Mouse (Mus musculus): Measurements from ENCODE around the gene Cd200.

DNA sequence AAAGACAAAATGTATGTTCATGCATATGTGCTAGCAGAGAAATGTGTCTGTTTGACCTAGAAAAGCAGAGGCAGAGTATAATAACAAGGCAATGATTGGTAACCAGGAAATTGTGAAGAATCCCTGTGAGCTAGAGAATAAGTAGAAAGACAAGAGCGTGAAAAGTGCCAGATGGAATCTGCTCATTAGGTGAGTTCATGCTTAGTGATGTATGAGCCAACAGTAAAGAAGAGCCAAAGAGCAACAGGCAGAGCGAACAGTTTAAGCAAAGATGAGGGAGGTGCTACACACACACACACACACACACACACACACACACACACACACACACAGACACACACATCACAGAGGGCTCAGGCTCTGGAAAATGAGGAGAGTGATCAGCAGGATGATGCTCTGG, 11.4 kb downstream of the Cd200 start:
- TF ChIP-seq GATA1 (IDR thresholded peaks at IDR 0.05; ENCODE audit: low read length) (no peak), TAL1 (IDR thresholded peaks at IDR 0.05; ENCODE audit: low read length) (no peak)
